Mouse (Mus musculus) urinary bladder, postnatal 36 days (tissue): ENCODE data around the gene Abhd12.
A peak's percentile ranks its signal among the peaks of the same experiment; 100 is the strongest.
"Not testable (repeated sequence)": the region's sequence is repeated elsewhere in the genome, so short reads cannot be mapped to it uniquely, and the experiment has no call there.

Experiments used
- DNase-seq, 2 experiments: peaks; one replicate each; pipeline ENCODE4 v3.0.0; 2022; ENCODE audit warnings: low spot score in 2 of 2, mixed read lengths in 1 of 2

Abhd12 gene

DNA sequence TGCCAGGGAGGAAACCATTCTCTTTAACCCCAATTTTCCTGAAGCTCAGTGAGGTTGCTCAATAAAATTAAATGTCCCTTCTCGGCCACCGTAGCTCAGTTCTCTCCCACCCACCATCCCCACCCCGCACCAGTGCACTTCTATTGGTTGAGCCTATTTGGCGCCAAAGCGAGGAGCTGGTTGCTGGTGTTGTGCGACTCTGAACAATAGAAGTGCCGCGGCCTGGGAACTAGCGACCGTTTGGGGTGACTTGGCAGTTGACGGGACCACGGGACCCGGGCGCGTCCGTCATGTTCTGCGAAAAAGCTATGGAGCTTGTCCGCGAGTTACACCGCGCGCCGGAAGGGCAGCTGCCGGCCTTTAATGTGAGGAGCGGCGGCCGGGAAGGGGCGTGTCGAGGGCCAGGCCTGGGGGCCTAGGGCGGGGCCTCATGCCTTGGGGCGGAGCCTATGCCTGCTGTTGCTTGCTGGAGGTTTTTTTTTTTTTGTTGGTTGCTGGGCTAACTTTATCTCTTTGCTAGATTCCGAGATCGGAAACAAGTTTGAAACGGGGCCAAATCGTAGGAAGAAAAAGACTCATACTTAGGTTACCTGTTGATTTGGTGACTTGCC, 5.0 kb upstream of the Abhd12 start:
- DNase-seq = peak; percentile 93 to 94

DNA sequence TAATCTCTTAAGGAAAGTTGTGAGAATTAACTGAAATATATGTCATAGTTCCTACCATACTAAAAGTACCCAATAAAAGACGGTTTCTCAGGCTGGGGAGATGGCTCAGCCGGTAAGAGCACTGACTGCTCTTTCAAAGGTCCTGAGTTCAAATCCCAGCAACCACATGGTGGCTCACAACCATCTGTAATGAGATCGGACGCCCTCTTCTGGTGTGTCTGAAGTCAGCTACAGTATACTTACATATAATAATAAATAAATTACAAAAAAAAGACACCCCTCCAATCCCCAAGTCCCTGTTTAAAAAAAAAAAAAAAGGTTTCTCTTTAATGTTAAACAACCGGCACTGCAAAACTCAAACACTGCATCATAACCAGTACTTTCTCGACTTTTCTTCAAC, 4.3 kb upstream of the Abhd12 start:
- not testable (repeated sequence) for DNase-seq

DNA sequence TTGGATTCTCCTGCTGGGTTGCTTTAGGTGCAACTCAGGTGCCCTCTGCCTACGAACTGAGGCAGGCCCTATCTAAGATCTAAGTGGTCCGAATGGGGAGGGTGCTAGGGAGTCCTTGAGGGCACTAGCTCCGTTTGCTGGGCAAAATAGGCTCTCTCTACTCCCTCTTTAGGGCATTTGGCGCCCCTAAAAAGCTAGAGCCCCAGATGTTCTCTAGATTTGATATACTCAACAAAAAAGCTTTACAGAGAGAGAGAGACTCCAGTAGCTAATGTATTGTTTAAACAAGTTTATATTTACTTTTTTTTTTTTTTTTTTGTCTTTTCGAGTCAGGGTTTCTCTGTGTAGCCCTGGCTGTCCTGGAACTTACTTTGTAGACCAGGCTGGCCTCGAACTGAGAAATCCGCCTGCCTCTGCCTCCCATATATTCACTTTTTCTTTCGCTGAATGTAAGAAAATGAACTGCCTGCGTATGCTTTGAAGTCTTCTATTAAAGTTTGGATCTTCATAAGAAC, 452 bp upstream of the Abhd12 start, which contains the start of gene Gins1:
Gene Gins1 (plus strand): TSS at position 465 of the 515 bp plus-strand sequence.
- DNase-seq = no peak

DNA sequence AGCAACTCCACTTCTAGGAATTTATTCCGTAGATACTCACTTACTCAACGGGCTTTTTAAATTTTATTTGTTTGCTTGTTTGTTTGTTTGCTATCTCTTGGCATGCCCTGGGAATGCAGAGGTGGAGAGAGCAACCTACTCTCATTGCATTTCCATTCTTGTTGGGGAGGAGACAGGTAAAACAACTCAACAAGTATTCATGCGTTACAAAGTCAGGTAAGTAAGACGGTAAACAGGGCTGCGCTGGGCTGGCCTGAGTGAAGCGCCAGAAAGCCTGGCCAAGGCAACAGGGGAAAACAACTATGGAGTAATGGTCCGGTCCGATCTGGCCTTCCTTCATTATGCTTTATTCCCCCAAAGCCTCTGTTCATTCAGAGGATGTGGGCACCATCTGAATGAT, 2.2 kb downstream of the Abhd12 start:
- no peak for DNase-seq

DNA sequence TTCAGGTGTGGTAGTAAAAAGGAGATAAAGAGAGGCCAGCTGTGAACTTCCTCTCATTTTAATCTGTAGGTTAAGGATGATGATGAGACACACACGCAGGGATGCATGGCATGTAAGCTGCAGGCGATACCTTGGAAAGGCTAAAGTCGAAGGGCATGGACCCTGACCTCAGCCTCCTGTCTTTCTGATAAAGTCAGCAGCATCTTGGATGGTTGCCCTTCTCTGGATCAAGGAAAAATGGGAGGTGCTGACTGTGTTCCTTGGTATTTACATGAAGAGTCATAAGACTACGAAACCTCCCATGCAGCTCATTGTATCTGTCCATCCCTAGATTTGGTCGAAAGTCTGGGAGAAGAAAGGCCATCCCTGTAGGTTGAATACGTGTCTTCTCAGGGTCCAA, 4.2 kb downstream of the Abhd12 start:
- DNase-seq = no peak

DNA sequence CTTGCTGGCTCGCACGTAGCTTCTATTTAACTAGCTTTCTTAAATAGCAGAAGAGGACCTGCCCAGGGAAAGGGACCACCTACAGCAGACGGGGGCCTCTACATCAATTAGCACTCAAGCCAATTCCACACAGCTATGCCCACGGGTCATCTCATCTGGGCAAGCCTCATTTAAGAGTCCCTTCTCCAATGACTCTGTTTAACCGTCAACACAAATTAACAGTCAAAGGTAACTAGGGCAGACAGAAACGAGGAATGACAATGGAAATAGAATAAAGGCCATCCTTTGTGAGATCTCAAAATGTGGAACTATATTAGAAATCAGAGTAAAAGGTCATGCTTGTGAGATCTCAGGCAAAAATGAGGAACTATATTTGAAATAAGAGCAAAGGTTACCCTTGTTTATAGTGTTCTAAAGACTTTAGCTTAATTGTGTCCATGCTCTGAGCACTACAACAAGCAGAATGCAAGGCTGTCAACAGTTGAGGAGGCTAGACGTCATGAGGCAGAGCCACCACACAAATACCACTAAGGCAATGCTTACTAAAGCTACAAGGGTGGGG, 8.8 kb downstream of the Abhd12 start:
- no peak for DNase-seq

DNA sequence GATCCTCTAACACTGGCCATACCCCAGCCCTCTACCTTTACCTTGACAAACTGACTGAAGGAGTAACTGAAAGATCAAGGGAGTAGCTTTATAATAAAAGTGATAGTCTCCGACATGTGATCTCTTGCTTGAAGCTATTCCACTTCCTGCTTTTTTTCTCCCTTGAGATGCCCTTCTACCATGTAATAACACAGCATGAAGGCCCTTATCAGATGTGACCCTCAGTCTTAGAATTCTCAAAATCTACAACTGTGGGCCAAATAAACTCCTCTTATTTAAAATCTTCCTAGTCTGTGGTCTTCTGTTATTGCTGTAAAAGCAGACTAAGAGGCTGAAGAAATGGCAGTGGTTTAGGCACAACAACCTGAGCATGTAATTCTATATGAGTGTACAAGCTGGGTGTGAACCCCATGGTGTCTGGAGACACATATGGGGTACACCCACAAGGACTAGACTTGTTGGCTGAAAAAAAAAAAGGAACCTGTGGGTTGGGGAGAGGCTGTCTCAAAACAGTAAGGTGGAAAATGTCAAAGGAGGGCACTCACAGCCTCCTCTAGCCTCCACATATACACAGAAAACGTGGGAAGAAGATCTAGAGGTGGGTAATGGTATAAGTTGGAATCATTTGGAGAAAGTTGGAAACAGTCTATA, 9.8 kb downstream of the Abhd12 start:
- no peak for DNase-seq

DNA sequence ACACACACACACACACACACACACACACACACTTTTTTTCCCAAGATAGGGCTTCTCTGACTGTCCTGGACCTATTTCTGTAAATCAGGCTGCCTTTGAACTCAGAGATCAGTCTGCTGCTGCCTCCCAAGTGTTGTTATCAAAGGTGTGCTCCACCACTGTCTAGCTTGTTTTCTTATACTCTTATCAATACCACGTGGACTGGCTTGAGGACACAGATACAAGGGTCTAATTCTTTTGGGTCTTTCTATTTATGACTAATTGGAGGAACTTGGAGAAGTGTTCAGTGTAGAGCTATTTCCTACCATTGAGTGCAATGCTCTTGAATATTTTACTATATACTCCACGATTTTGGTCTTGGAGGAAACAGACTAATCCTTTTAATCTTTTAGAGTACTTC, 17.2 kb downstream of the Abhd12 start:
- DNase-seq = no peak

DNA sequence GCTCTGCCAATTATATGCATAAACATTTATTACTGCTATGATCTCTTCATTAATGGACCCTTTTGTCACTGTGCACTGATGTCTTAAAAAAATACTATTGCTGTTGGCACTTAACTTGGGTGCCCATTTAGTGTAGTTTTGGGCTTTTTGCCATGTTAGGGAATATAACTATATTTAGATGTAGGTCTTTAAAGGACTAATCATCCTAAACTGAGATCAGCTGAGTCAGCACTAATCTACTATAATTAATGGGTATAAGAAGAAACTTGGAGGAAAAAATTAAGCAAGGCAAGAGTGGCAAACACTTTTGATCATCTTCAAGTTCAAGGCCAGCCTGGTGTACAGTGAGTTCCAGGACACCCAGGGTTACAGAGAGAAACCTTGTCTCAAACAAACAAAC, 18.2 kb downstream of the Abhd12 start:
- DNase-seq = no peak

DNA sequence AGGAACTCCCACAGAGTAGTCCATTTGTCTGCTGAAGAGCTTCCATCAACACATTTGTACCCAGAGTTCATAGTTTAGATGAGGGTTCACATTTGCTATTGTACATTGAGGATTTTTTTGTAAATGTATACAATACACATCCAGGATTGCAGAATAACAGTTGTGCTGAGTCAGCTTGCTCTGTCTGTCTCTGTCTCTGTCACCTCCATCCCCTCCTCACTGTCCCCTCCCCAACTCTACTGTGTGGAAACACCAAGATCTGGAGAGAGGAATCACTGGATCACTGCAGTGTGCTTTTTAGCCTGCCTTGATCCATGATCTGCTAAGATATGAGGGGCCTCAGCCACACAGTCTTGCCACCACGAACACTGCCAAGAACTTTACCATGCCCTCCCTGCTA, 18.7 kb downstream of the Abhd12 start:
- no peak for DNase-seq

DNA sequence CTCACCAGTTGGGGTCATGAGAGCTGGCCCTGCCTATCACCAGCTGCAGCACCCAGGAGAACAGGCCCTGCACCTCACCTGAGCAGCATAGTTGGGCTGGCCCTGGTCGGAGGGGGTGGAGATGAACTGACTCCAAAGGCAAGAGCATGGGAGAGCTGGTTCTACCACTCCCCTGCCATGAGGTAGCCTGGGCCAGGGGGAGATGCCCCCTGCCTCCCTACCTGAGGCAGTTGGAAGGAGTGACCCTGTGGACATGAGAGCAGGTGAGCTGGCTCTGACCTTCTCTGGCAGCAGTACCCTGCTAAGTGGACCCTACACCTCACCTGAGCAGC, 19.8 kb downstream of the Abhd12 start:
- DNase-seq = peak in 1 of 2 experiments; percentile 57

DNA sequence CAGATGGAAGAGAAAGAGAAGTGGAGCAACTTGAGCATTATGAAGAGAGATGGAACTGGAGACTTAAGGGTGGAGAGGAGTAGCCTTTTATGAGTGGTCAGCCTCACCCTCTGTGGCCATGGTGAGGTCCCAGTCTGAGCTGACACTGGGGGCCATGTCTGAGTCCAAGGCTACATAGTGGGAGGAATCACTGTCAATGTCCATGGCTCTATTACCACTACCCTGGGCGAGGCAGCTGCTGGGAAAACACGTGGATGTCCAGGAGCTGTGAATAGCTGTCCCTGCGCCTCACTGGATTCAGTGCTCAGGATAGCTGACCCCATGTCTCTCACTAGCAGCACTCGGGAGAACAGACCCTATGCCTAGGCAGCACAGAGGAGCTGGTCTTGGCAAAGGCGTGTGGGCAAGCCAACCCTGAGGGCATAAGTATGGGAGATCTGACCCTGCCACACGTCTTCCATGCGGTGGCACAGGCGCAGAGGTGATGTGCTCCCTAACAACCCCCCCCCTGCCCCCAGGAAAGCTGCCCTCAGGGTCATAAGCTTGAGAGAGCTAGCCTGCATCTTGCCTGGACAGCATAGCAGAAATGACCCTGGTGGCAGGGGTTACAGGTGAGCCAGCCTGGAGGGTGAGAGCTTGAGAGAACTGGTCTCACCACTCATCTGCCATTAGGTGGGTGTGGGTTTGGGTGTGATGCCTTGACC, 20.3 kb downstream of the Abhd12 start:
- no peak for DNase-seq

DNA sequence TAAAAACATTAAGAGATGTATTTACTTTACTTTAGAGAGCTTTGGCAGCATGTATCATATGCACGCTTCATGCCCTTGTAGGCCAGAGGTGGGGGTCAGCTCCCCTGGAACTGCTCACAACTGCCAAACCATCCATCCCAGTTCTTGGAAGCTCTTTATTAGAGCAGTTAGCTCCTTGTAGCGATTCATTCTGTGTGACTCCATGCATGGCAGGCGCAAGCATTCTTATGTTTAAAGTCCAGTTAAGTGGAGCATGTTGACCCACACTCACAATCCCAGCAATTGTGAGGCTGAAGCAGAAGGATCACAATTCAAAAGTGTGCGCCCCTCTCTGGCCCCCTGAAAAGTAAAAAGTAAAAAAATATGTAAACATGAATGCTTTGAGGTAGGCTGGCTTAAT, 27.0 kb downstream of the Abhd12 start:
- DNase-seq = no peak

DNA sequence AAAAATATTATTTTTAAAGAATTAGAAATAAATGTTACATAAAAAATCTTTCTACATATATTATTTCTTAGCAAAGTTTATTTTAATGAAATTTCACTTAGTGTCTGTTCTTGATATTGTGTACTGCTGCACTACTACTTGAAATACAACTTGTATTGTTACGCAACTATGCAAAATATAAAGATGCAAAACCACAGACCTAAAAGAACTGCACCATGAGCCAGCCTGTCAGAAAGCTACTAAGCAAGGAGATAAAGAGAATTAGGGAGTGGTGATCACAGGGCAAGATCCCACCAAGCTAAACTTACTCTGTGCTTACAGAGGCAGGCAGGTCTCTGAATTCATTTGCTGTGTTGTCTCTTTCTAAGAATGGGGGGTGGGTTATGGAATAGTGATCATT, 29.3 kb downstream of the Abhd12 start:
- DNase-seq = no peak

DNA sequence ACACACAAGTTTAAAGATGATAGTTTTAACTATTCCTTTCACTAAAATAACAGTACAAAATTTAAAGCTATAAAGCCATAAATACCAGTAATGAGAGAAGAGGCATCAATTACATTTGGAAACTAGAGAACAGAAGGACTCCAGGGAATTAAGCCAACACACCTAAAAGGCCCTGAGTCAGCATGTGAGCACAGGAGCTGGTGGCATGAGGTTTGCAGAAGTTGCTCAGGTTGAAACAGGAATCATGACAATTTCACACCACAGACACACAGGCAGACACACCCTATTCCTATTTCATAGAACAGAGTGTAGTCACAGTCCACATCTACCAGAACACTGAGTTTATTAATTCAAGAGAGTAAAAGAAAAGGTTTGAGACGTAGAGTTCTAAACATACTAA, 30.0 kb downstream of the Abhd12 start:
- no peak for DNase-seq

DNA sequence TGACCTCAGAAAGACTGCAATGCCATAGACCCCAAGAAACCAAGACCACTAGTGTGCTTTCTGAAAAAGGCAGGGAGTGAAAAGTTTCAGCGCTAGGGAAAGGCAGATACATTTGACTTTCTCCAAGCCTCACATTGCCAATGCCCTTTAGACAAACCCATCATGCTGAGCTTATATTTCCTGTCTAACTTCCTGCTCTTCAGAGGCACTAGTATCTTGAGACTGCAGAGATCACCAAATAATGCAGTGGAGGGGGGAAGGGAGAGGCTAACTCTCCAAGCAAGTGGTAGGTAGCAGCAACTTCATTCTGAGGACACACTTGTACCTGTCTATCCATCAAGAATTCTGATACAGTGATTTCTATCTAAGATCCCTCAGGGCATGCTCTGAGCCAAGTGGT, 35.1 kb downstream of the Abhd12 start:
- no peak for DNase-seq

DNA sequence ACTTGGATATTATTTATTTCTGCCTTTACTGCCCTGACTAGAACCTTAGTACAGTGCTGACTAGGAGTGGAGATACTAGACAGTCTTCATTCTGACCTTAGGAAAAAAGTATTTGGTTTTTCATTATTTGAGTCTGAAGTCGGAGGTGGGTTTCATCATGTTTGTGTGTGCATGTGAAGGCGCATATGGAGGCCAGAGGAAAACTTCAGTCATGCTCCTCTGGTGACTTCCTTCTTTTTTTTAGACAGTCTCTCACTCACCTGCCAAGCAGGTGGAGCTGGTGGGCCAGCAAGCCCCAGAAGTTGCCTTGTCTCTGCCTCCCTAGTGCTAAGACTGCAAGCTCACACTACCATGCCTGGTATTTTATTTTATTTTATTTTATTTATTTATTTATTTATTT, 37.5 kb downstream of the Abhd12 start:
- DNase-seq = no peak

DNA sequence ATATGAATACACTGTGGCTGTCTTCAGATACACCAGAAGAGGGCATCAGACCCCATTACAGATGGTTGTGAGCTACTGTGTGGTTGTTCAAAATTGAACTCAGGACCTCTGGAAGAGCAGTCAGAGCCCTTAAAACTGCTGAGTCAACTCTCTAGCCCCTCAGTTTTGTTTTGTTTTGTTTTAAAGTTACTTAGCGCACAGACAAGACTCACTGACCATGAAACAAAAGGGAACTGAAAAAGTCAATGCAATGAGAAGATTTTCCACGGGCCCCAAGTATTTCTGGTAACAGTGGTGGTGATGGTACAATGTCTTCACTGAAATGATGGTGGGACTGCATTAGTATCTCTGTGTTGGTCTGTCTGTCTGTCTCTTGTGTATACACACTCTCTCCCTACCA, 43.4 kb downstream of the Abhd12 start:
- DNase-seq = no peak

DNA sequence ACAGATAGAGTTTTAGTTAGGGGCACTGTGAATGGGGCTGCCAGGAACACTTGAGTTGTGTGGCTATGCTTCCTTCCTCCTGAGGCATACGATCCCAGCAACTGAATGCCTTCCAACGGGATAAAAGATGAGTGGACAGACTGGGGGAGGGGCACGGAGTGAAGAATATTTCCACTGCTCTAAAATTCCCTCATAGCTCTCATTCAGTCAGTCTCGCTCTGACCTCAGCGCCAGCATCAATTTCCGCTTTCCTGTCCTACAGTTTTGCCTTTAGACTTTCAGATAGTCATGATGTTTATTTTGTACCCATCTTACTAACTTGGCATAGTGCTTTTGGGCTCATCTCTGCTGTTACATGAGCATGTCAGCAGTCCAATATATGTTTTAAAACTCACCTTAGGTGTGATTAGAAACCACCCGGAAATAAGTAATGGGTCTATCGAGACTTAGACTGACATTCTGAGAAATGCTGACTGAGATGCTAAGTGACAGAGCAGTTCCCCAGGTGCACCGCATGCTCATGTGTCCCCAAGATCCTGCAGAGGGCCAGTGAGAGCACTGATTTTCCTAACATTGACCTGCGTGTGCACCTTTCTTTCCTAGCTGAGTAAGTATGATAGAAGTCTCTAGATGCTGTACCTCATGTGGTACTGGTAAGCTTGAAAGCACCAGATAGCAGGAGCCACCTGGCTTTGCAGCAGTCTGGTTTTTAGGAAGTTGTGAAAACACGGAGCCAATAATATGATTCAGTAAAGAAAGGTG, 44.7 kb downstream of the Abhd12 start:
- DNase-seq = no peak

DNA sequence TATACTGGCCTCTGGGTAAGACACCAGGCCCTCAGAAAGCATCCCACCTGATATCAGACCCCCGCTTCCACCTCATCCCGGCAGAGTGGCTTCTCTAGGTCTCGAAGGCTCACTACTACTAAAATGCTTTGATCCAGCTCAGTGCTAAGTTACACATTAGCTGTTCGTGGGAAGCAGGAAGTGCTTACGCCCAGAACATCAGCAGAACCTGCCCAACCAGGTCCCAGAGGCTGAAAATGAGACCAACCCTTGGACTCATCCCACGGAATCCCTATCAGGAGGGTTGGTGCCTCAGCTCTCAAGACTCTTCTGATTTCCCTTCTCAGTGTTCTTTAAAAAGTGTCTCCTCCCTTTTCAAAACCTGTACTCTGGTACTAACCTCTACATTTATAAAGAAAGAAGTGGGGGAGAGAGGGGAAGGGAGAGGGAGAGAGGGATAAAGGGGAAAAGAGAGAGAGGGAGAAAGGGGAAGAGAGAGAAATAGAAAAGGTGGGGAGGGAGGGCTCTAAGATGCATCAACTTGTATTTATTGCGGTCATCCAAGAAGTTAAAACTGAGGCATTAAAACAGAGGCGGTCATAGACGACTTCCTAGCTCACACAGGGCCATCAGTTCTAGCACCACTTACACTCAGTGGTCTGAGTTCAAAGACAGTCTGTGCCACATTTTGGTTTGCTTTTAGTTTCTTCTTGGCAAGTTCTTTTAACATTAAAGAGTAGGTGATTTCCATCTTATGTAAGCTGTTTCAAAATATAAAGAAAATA, 45.6 kb downstream of the Abhd12 start:
- no peak for DNase-seq

DNA sequence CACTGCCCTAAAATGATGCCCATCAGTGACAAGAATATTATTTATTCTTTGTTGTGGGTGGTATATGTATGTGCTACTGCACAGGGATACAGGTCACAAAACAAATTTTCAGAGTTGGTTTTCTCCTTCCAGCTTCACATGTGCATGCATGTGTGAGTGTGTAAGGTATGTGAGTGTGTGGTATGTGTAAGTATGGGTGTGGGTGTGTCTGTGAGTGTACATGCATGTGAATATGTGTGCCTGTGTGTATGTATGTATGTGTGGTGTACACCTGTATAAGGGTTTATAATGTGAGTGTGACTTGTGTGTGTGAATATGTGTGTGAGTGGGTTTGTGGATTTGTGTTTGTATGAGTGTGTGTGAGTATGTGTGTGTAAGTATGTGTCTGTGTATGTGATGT, 49.4 kb downstream of the Abhd12 start:
- DNase-seq = no peak
